Mouse (Mus musculus): ENCODE data around the gene 1500011B03Rik. TPM values are rescaled to one million over a fixed set of nuclear protein-coding genes. Genes with fewer than 3 reads are reported as not detected.
A peak's percentile ranks its signal among the peaks of the same experiment; 100 is the strongest.
"Not testable (repeated sequence)": the region's sequence is repeated elsewhere in the genome, so short reads cannot be mapped to it uniquely, and the experiment has no call there.

The 1500011B03Rik gene
- polyA plus RNA-seq, 1 experiment from 2014 or later, result 133 TPM

- H3K27ac ChIP-seq (ENCODE audit: low read depth, low read length); ATAC-seq (replicated peaks; ENCODE audit: low FRiP score); H3K9ac ChIP-seq (ENCODE audit: low read length); DNase-seq (ENCODE audit: low spot score); H3K4me1 ChIP-seq (replicated peaks; ENCODE audit: control insufficient read depth, insufficient read depth, low read length); H3K4me3 ChIP-seq (ENCODE audit: low read depth, low read length); H3K9me3 ChIP-seq (ENCODE audit: control insufficient read depth, low read length); H3K4me2 ChIP-seq (ENCODE audit: low read depth, low read length, severe bottlenecking); H3K36me3 ChIP-seq (ENCODE audit: control insufficient read depth, insufficient read depth, low read length); H3K27me3 ChIP-seq (ENCODE audit: control insufficient read depth, insufficient read depth, low read length): not testable (repeated sequence)
- 65% methylated on average over 2 of the region's 2 CpGs for WGBS
Observed at GRCm38 (mm10) chr5:114844371-114844770, 21.1 kb upstream of the 1500011B03Rik start.

- no peaks in the 10 kb centered on the region for H3K9me3 ChIP-seq (ENCODE audit: control insufficient read depth, low read length)
- no peak for DNase-seq (ENCODE audit: low spot score)
- WGBS, result 61% methylated on average over 5 of the region's 5 CpGs
- H3K27me3 ChIP-seq (ENCODE audit: control insufficient read depth, insufficient read depth, low read length), result no peaks in the 10 kb centered on the region
- no peak overlapping the region for H3K4me2 ChIP-seq (ENCODE audit: low read depth, low read length, severe bottlenecking)
- ATAC-seq (replicated peaks; ENCODE audit: low FRiP score), result no peak
- no peak overlapping the region for H3K9ac ChIP-seq (ENCODE audit: low read length)
- H3K4me1 ChIP-seq (replicated peaks; ENCODE audit: control insufficient read depth, insufficient read depth, low read length), result no peaks in the 10 kb centered on the region
- H3K27ac ChIP-seq (ENCODE audit: low read depth, low read length), result no peak overlapping the region
- H3K4me3 ChIP-seq (ENCODE audit: low read depth, low read length), result no peak overlapping the region
- no peaks in the 10 kb centered on the region for H3K36me3 ChIP-seq (ENCODE audit: control insufficient read depth, insufficient read depth, low read length)
Observed at GRCm38 (mm10) chr5:114842674-114843073, 19.4 kb upstream of the 1500011B03Rik start.

DNA sequence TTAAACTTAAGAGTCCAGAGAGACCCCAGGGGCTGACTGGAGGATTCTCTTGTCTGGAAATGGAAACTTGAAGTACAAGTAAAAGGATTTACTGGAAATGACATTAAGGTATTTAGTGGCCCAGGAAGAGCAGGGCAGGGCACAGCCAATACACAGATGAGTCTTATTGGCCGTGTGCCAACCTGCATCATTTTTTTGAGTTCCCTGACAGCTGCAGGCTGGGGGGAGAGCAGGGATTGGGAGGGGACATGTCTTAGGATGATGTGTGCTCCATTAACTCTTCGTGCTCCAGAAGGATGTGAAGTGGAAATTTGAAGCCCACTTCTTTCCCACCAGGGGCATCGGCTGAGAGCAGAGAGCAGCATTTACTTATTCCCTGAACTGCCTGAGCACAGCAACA lies 18.9 kb upstream of the 1500011B03Rik start:
- H3K27me3 ChIP-seq (ENCODE audit: control insufficient read depth, insufficient read depth, low read length); H3K4me2 ChIP-seq (ENCODE audit: low read depth, low read length, severe bottlenecking); H3K9me3 ChIP-seq (ENCODE audit: control insufficient read depth, low read length); H3K4me1 ChIP-seq (replicated peaks; ENCODE audit: control insufficient read depth, insufficient read depth, low read length); H3K9ac ChIP-seq (ENCODE audit: low read length); H3K27ac ChIP-seq (ENCODE audit: low read depth, low read length); DNase-seq (ENCODE audit: low spot score); ATAC-seq (replicated peaks; ENCODE audit: low FRiP score); H3K36me3 ChIP-seq (ENCODE audit: control insufficient read depth, insufficient read depth, low read length); H3K4me3 ChIP-seq (ENCODE audit: low read depth, low read length): not testable (repeated sequence)
- 56% methylated on average over 3 of the region's 3 CpGs for whole genome bisulfite sequencing

- H3K9me3 ChIP-seq (ENCODE audit: control insufficient read depth, low read length); H3K27me3 ChIP-seq (ENCODE audit: control insufficient read depth, insufficient read depth, low read length); ATAC-seq (replicated peaks; ENCODE audit: low FRiP score); H3K27ac ChIP-seq (ENCODE audit: low read depth, low read length); H3K4me1 ChIP-seq (replicated peaks; ENCODE audit: control insufficient read depth, insufficient read depth, low read length); H3K4me2 ChIP-seq (ENCODE audit: low read depth, low read length, severe bottlenecking); DNase-seq (ENCODE audit: low spot score); H3K4me3 ChIP-seq (ENCODE audit: low read depth, low read length); H3K36me3 ChIP-seq (ENCODE audit: control insufficient read depth, insufficient read depth, low read length); H3K9ac ChIP-seq (ENCODE audit: low read length): not testable (repeated sequence)
- 85% methylated on average over 5 of the region's 5 CpGs for WGBS
Observed at GRCm38 (mm10) chr5:114840481-114840880, 17.2 kb upstream of the 1500011B03Rik start.

GRCm38 (mm10) chr5:114836886-114837285 lies 13.6 kb upstream of the 1500011B03Rik start:
- no peak overlapping the region for H3K27ac ChIP-seq (ENCODE audit: low read depth, low read length)
- no peak overlapping the region for H3K4me3 ChIP-seq (ENCODE audit: low read depth, low read length)
- WGBS, result 75% methylated on average over 12 of the region's 12 CpGs
- ATAC-seq (replicated peaks; ENCODE audit: low FRiP score) (no peak), DNase-seq (ENCODE audit: low spot score) (no peak)
- H3K9ac ChIP-seq (ENCODE audit: low read length), result no peak overlapping the region
- H3K27me3 ChIP-seq (ENCODE audit: control insufficient read depth, insufficient read depth, low read length), result no peaks in the 10 kb centered on the region
- no peak overlapping the region for H3K4me2 ChIP-seq (ENCODE audit: low read depth, low read length, severe bottlenecking)
- H3K4me1 ChIP-seq (replicated peaks; ENCODE audit: control insufficient read depth, insufficient read depth, low read length), result no peaks in the 10 kb centered on the region
- H3K36me3 ChIP-seq (ENCODE audit: control insufficient read depth, insufficient read depth, low read length), result no peaks in the 10 kb centered on the region
- no peaks in the 10 kb centered on the region for H3K9me3 ChIP-seq (ENCODE audit: control insufficient read depth, low read length)

GRCm38 (mm10) chr5:114829740-114830139 lies 6.5 kb upstream of the 1500011B03Rik start:
- H3K4me2 ChIP-seq (ENCODE audit: low read depth, low read length, severe bottlenecking), result no peak overlapping the region
- no peak overlapping the region for H3K27ac ChIP-seq (ENCODE audit: low read depth, low read length)
- ATAC-seq (replicated peaks; ENCODE audit: low FRiP score) (no peak), DNase-seq (ENCODE audit: low spot score) (no peak)
- H3K4me3 ChIP-seq (ENCODE audit: low read depth, low read length), result no peak overlapping the region
- H3K27me3 ChIP-seq (ENCODE audit: control insufficient read depth, insufficient read depth, low read length), result no peaks in the 10 kb centered on the region
- H3K9ac ChIP-seq (ENCODE audit: low read length), result no peak overlapping the region
- no peaks in the 10 kb centered on the region; the same call in 1 of the 2 replicates for H3K4me1 ChIP-seq (replicated peaks; ENCODE audit: control insufficient read depth, insufficient read depth, low read length)
- 63% methylated on average over 3 of the region's 3 CpGs for WGBS
- H3K36me3 ChIP-seq (ENCODE audit: control insufficient read depth, insufficient read depth, low read length), result no peaks in the 10 kb centered on the region
- no peaks in the 10 kb centered on the region for H3K9me3 ChIP-seq (ENCODE audit: control insufficient read depth, low read length)

DNA sequence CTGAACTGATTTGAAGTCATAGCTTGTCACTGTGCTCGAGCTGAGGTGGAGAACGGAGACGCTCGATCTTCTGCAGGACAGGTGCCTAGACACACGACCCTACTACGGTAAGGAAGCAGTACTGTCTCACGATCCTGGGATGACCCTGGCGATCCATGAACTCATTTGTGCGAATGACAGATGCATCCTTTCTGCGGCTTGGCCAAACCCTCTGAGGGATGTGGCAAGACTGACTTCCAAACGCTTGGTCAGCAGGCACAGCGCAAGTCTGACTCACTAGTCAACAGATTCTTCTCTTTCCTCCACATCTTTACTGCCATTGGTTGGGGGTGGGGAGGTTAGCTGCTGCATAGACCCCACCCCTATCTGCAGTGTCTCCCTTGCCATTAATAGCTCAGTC lies 4.2 kb upstream of the 1500011B03Rik start:
- Histone ChIP-seq H3K4me2 (ENCODE audit: low read depth, low read length, severe bottlenecking) (no peak overlapping the region), H3K9ac (ENCODE audit: low read length) (no peak overlapping the region), H3K27me3 (ENCODE audit: control insufficient read depth, insufficient read depth, low read length) (no peaks in the 10 kb centered on the region), H3K27ac (ENCODE audit: low read depth, low read length) (no peak overlapping the region), H3K36me3 (ENCODE audit: control insufficient read depth, insufficient read depth, low read length) (no peaks in the 10 kb centered on the region), H3K4me1 (replicated peaks; ENCODE audit: control insufficient read depth, insufficient read depth, low read length) (no peaks in the 10 kb centered on the region; the same call in 1 of the 2 replicates), H3K4me3 (ENCODE audit: low read depth, low read length) (no peak overlapping the region), H3K9me3 (ENCODE audit: control insufficient read depth, low read length) (no peaks in the 10 kb centered on the region)
- 94% methylated on average over 12 of the region's 12 CpGs for WGBS
- ATAC-seq (replicated peaks; ENCODE audit: low FRiP score) (no peak), DNase-seq (ENCODE audit: low spot score) (no peak)

- H3K27ac ChIP-seq (ENCODE audit: low read depth, low read length), result no peak overlapping the region
- 11% methylated on average over 27 of the region's 27 CpGs for WGBS
- DNase-seq (ENCODE audit: low spot score), result peak; percentile 95
- no peaks in the 10 kb centered on the region; the same call in 1 of the 2 replicates for H3K4me1 ChIP-seq (replicated peaks; ENCODE audit: control insufficient read depth, insufficient read depth, low read length)
- H3K27me3 ChIP-seq (ENCODE audit: control insufficient read depth, insufficient read depth, low read length), result no peaks in the 10 kb centered on the region
- H3K4me2 ChIP-seq (ENCODE audit: low read depth, low read length, severe bottlenecking), result peak overlapping the region; percentile 60
- H3K4me3 ChIP-seq (ENCODE audit: low read depth, low read length), result peak overlapping the region; percentile 35
- H3K9me3 ChIP-seq (ENCODE audit: control insufficient read depth, low read length), result no peaks in the 10 kb centered on the region
- H3K9ac ChIP-seq (ENCODE audit: low read length), result peak overlapping the region; percentile 54
- ATAC-seq (replicated peaks; ENCODE audit: low FRiP score), result peak; percentile 84
- H3K36me3 ChIP-seq (ENCODE audit: control insufficient read depth, insufficient read depth, low read length), result no peaks in the 10 kb centered on the region
Observed at GRCm38 (mm10) chr5:114825978-114826691, 2.9 kb upstream of the 1500011B03Rik start.

DNA sequence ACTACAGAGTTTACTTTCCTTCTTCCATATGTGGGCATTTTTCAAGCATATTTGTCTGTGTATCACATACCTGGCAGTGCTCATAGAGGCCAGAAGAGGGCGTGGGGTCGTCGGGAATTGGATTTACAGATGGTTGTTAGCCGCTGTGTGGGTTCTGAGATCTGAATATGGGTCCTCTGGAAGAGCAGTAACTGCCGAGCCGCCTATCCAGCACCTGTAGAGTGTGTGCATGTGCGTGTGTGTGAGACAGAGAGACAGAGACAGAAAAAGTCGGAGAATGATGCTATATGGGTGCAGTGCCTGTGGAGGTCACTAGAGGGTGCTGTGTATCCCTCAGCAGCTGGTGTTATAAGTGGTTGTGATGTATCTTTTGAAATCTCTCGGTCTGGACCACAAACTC lies 929 bp upstream of the 1500011B03Rik start:
- ATAC-seq (replicated peaks; ENCODE audit: low FRiP score), result peak; percentile 32; the same call in 1 of the 2 replicates

More for the DNA sequence above, 929 bp upstream of the 1500011B03Rik start:
- no peaks in the 10 kb centered on the region for H3K27me3 ChIP-seq (ENCODE audit: control insufficient read depth, insufficient read depth, low read length)
- H3K36me3 ChIP-seq (ENCODE audit: control insufficient read depth, insufficient read depth, low read length), result no peaks in the 10 kb centered on the region
- no peak overlapping the region for H3K4me2 ChIP-seq (ENCODE audit: low read depth, low read length, severe bottlenecking)
- no peak overlapping the region for H3K27ac ChIP-seq (ENCODE audit: low read depth, low read length)
- H3K9me3 ChIP-seq (ENCODE audit: control insufficient read depth, low read length), result no peaks in the 10 kb centered on the region
- DNase-seq (ENCODE audit: low spot score), result no peak
- WGBS, result 19% methylated on average over 9 of the region's 9 CpGs
- no peaks in the 10 kb centered on the region; the same call in 1 of the 2 replicates for H3K4me1 ChIP-seq (replicated peaks; ENCODE audit: control insufficient read depth, insufficient read depth, low read length)
- H3K4me3 ChIP-seq (ENCODE audit: low read depth, low read length), result no peak overlapping the region
- no peak overlapping the region for H3K9ac ChIP-seq (ENCODE audit: low read length)

All from forebrain, embryonic 11.5 days (tissue).